Mouse (Mus musculus): ENCODE results near the gene Vmn2r26. TPM values are rescaled to one million over a fixed set of nuclear protein-coding genes. Genes with fewer than 3 reads are reported as not detected.
"Not testable (repeated sequence)": the region's sequence is repeated elsewhere in the genome, so short reads cannot be mapped to it uniquely, and the experiment has no call there.

Gene Vmn2r26
- not detected in 2 replicates for polyA plus RNA-seq (2015; fragmentation: Nextera tagmentation; extraction: Ambion mirVana)

GRCm38 (mm10) chr6:124024268-124024667, at the start of gene Vmn2r26:
Vmn2r26 (plus strand) TSS chr6:124024568.
- H3K27ac ChIP-seq (ENCODE audit: low read length); H3K27me3 ChIP-seq (ENCODE audit: control insufficient read depth, insufficient read depth, low read length); H3K36me3 ChIP-seq (ENCODE audit: control insufficient read depth, insufficient read depth); H3K4me3 ChIP-seq (ENCODE audit: low read length); ATAC-seq (replicated peaks; ENCODE audit: extremely low read depth, insufficient read depth, low FRiP score); H3K4me2 ChIP-seq (ENCODE audit: low read depth, low read length); H3K9me3 ChIP-seq (replicated peaks; ENCODE audit: control insufficient read depth, low read length); H3K4me1 ChIP-seq (ENCODE audit: control insufficient read depth, insufficient read depth, low read length); H3K9ac ChIP-seq (ENCODE audit: low read length): not testable (repeated sequence)
- WGBS: 19% methylated on average over 1 of the region's 1 CpGs

- ATAC-seq (replicated peaks; ENCODE audit: extremely low read depth, insufficient read depth, low FRiP score): no peak
- Histone ChIP-seq H3K4me3 (ENCODE audit: low read length) (no peak overlapping the region), H3K36me3 (ENCODE audit: control insufficient read depth, insufficient read depth) (no peaks in the 10 kb centered on the region), H3K4me2 (ENCODE audit: low read depth, low read length) (no peak overlapping the region), H3K9me3 (replicated peaks; ENCODE audit: control insufficient read depth, low read length) (no peaks in the 10 kb centered on the region; the same call in 1 of the 2 replicates), H3K27ac (ENCODE audit: low read length) (no peak overlapping the region), H3K4me1 (ENCODE audit: control insufficient read depth, insufficient read depth, low read length) (no peaks in the 10 kb centered on the region), H3K27me3 (ENCODE audit: control insufficient read depth, insufficient read depth, low read length) (no peaks in the 10 kb centered on the region), H3K9ac (ENCODE audit: low read length) (no peak overlapping the region)
- WGBS: 19% methylated on average over 1 of the region's 1 CpGs
Observed at GRCm38 (mm10) chr6:124020841-124021240, 3.5 kb upstream of the Vmn2r26 start.

GRCm38 (mm10) chr6:124048388-124048787, 24.0 kb downstream of the Vmn2r26 start:
- H3K36me3 ChIP-seq (ENCODE audit: control insufficient read depth, insufficient read depth): no peaks in the 10 kb centered on the region
- no peak overlapping the region for H3K9ac ChIP-seq (ENCODE audit: low read length)
- no peak overlapping the region for H3K4me2 ChIP-seq (ENCODE audit: low read depth, low read length)
- no peak for ATAC-seq (replicated peaks; ENCODE audit: extremely low read depth, insufficient read depth, low FRiP score)
- H3K4me1 ChIP-seq (ENCODE audit: control insufficient read depth, insufficient read depth, low read length): no peaks in the 10 kb centered on the region
- H3K4me3 ChIP-seq (ENCODE audit: low read length): no peak overlapping the region
- H3K27me3 ChIP-seq (ENCODE audit: control insufficient read depth, insufficient read depth, low read length): no peaks in the 10 kb centered on the region
- H3K9me3 ChIP-seq (replicated peaks; ENCODE audit: control insufficient read depth, low read length): no peaks in the 10 kb centered on the region
- H3K27ac ChIP-seq (ENCODE audit: low read length): no peak overlapping the region

GRCm38 (mm10) chr6:124053611-124054010, 29.2 kb downstream of the Vmn2r26 start:
- H3K4me1 ChIP-seq (ENCODE audit: control insufficient read depth, insufficient read depth, low read length); ATAC-seq (replicated peaks; ENCODE audit: extremely low read depth, insufficient read depth, low FRiP score); H3K9me3 ChIP-seq (replicated peaks; ENCODE audit: control insufficient read depth, low read length); H3K27ac ChIP-seq (ENCODE audit: low read length); H3K27me3 ChIP-seq (ENCODE audit: control insufficient read depth, insufficient read depth, low read length); H3K9ac ChIP-seq (ENCODE audit: low read length); H3K36me3 ChIP-seq (ENCODE audit: control insufficient read depth, insufficient read depth); H3K4me3 ChIP-seq (ENCODE audit: low read length); H3K4me2 ChIP-seq (ENCODE audit: low read depth, low read length): not testable (repeated sequence)

- Histone ChIP-seq H3K9ac (ENCODE audit: low read length) (no peak overlapping the region), H3K27ac (ENCODE audit: low read length) (no peak overlapping the region), H3K9me3 (replicated peaks; ENCODE audit: control insufficient read depth, low read length) (no peaks in the 10 kb centered on the region), H3K36me3 (ENCODE audit: control insufficient read depth, insufficient read depth) (no peaks in the 10 kb centered on the region), H3K4me2 (ENCODE audit: low read depth, low read length) (no peak overlapping the region), H3K4me1 (ENCODE audit: control insufficient read depth, insufficient read depth, low read length) (no peaks in the 10 kb centered on the region), H3K27me3 (ENCODE audit: control insufficient read depth, insufficient read depth, low read length) (no peaks in the 10 kb centered on the region), H3K4me3 (ENCODE audit: low read length) (no peak overlapping the region)
- 51% methylated on average over 4 of the region's 4 CpGs for WGBS
- ATAC-seq (replicated peaks; ENCODE audit: extremely low read depth, insufficient read depth, low FRiP score): no peak
Observed at GRCm38 (mm10) chr6:124102334-124102733, 78.0 kb downstream of the Vmn2r26 start.

Other genes starting within 250 kb of the Vmn2r26 start
- not detected in 2 replicates for gene Vmn2r24, start 245.7 kb upstream of the Vmn2r26 start, polyA plus RNA-seq (2015; fragmentation: Nextera tagmentation; extraction: Ambion mirVana)
- gene Vmn2r25, start 171.1 kb upstream of the Vmn2r26 start, polyA plus RNA-seq (2015; fragmentation: Nextera tagmentation; extraction: Ambion mirVana): not detected in 2 replicates
- not detected in 2 replicates for gene Vmn2r27, start 207.3 kb downstream of the Vmn2r26 start, polyA plus RNA-seq (2015; fragmentation: Nextera tagmentation; extraction: Ambion mirVana)

All from heart, embryonic 16.5 days (tissue).